Mouse (Mus musculus): Measurements from ENCODE around the gene Inafm2.

DNA sequence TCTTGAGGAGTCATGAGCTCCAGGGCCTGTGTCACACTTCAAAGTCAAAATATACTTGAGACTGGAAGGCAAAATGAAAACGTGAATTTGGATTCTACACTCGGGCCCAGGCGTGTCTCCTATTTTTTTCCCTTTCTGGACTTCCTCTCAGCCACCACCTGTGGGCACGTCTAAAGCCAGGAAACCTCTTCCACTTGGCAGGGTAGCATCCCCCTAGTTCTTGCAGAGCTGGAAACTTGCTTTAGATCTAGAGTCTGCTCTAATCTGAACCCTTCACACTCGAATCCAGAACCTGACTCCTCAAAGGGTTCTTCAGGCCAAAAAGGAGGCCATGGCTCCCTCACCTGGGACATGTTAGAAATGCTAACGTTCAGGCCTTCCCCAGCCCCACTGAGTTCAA is 9.8 kb downstream of the Inafm2 start:
- TF ChIP-seq POLR2A (IDR thresholded peaks at IDR 0.05; ENCODE audit: borderline replicate concordance, extremely low read depth, insufficient read depth, insufficient read length, poor library complexity, severe bottlenecking) (no peak), CTCF (IDR thresholded peaks at IDR 0.05; ENCODE audit: borderline replicate concordance, extremely low read depth, insufficient read depth, insufficient read length) (no peak)

All from brain, embryonic 14.5 days (tissue).